Mouse (Mus musculus) lung, embryonic 15.5 days (tissue): ENCODE measurements around the gene Ntf5. TPM values are rescaled to one million over a fixed set of nuclear protein-coding genes. Genes with fewer than 3 reads are reported as not detected.
A peak's percentile ranks its signal among the peaks of the same experiment; 100 is the strongest.

ENCODE experiments used
- ATAC-seq: fragments of 200-750 bp; cut with Nextera tagmentation; 2 replicates; pipeline ENCODE4 v1.8.0; 2017; ENCODE audit warnings: moderate number of reproducible peaks, borderline replicate concordance; ENCODE audit not compliant: low FRiP score, low TSS enrichment; ENCODE audit errors: extremely low read depth
- H3K27ac ChIP-seq: fragments of 300-500 bp; sonication (generic); 2 replicates; pipeline ENCODE4 v1.5.1; 2015; ENCODE audit warnings: moderate library complexity, mild to moderate bottlenecking, inconsistent platforms
- H3K27me3 ChIP-seq: fragments of 300-500 bp; sonication (generic); 2 replicates; pipeline ENCODE4 v1.6.1; 2015; ENCODE audit warnings: inconsistent platforms
- H3K36me3 ChIP-seq: fragments of 300-500 bp; sonication (generic); 2 replicates; pipeline ENCODE4 v1.6.1; 2015; ENCODE audit warnings: inconsistent platforms
- H3K4me1 ChIP-seq: fragments of 300-500 bp; sonication (generic); 2 replicates; pipeline ENCODE4 v1.6.1; 2015; ENCODE audit warnings: inconsistent platforms
- H3K4me2 ChIP-seq: fragments of 300-500 bp; sonication (generic); 2 replicates; pipeline ENCODE4 v1.6.1; 2015; ENCODE audit warnings: inconsistent platforms, mild to moderate bottlenecking, moderate library complexity
- H3K4me3 ChIP-seq: fragments of 300-500 bp; sonication (generic); 2 replicates; pipeline ENCODE4 v1.5.1; 2015; ENCODE audit warnings: mild to moderate bottlenecking, inconsistent platforms
- H3K9ac ChIP-seq: fragments of 300-500 bp; sonication (generic); 2 replicates; pipeline ENCODE4 v1.6.1; 2015; ENCODE audit warnings: inconsistent platforms
- H3K9me3 ChIP-seq: fragments of 300-500 bp; sonication (generic); 2 replicates; pipeline ENCODE4 v1.6.1; 2016; ENCODE audit warnings: inconsistent platforms
- WGBS: fragments of 180-500 bp; shearing (Covaris S2); methylation state at CpG from one replicate; pipeline ENCODE4 v1.1.7; 2015; 5-methylcytosine and 5-hydroxymethylcytosine counted together
- polyA plus RNA-seq: library from polyadenylated mRNA; unstranded; fragments of >200 nt; fragmentation: Nextera tagmentation; extraction: Ambion mirVana; gene quantifications from 2 replicates; pipeline ENCODE4 v1.2.1, GENCODE M21; 2015

Gene Ntf5
- polyA plus RNA-seq, 1 experiment from 2014 or later = 3.5 TPM

DNA sequence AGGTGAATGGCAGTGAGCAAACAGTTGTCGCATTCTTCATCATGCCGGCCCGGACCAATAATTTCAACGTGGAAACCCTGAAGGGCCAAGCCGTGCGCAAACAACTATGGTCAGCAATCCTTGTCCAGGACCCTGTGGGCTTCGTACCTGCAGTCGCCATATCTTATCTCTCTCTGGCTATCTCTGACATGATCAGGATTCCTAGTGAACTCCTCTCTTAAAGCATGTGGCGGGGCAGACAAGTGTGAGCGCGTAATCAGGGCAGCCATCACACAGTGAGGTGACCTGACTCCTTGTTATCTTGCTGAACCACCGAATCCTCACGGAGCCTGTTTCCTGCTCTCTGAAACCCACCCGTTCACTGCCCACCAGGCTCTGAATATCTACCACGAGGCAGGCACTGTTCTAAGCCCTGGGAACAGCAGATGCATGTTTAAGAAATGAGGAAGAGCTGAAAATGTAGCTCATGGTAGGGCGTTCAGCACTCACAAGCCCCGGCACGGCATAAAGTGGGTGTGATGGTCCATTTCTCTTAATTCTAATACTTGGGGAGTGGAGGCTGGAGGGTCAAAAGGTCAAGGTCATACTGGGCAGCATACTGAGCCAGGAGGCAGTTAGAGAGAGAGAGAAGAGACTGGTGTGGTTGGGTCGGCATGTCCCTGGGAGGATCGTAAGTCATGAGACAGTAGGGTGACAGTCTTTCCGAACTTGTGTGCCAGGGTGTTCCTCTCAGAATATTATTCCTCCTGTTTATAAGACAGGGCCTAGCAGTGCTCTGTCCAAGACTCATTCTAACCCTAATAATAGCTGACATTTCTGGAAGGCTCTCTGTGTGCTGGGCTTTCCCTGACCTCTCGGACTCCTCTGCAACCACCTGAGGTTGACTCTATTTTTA is 30.3 kb downstream of the Ntf5 start:
- Histone ChIP-seq H3K9ac (no peak overlapping the region), H3K36me3 (peaks cover 64% of the 10 kb centered on the region), H3K4me3 (no peak overlapping the region), H3K4me1 (no peaks in the 10 kb centered on the region), H3K27ac (no peak overlapping the region), H3K27me3 (no peaks in the 10 kb centered on the region), H3K4me2 (no peak overlapping the region), H3K9me3 (no peaks in the 10 kb centered on the region)
- no peak for ATAC-seq
- WGBS = 64% methylated on average over 22 of the region's 22 CpGs

DNA sequence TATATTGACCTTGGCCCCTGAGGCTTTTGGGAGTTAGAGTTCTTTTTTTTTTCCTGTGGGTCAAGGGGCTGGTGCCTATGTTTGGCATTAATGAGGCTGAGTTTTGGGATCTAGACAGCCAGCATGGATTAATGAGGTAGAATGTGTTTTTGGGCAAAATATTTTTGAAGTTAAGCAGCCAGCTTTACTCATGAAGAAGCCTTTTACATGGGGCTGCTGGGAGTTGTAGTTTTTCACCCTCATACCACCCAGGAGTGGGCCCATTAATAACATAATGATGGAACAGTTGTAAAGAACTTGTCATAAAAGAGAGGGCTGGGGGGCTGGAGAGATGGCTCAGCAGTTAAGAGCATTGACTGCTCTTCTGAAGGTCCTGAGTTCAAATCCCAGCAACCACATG is 33.1 kb downstream of the Ntf5 start:
- no peaks in the 10 kb centered on the region for H3K4me1 ChIP-seq
- ATAC-seq = no peak
- peaks cover 51% of the 10 kb centered on the region for H3K36me3 ChIP-seq
- no peaks in the 10 kb centered on the region for H3K9me3 ChIP-seq
- no peaks in the 10 kb centered on the region for H3K27me3 ChIP-seq
- no peak overlapping the region for H3K9ac ChIP-seq
- H3K27ac ChIP-seq = no peak overlapping the region
- no peak overlapping the region for H3K4me2 ChIP-seq
- H3K4me3 ChIP-seq = no peak overlapping the region

DNA sequence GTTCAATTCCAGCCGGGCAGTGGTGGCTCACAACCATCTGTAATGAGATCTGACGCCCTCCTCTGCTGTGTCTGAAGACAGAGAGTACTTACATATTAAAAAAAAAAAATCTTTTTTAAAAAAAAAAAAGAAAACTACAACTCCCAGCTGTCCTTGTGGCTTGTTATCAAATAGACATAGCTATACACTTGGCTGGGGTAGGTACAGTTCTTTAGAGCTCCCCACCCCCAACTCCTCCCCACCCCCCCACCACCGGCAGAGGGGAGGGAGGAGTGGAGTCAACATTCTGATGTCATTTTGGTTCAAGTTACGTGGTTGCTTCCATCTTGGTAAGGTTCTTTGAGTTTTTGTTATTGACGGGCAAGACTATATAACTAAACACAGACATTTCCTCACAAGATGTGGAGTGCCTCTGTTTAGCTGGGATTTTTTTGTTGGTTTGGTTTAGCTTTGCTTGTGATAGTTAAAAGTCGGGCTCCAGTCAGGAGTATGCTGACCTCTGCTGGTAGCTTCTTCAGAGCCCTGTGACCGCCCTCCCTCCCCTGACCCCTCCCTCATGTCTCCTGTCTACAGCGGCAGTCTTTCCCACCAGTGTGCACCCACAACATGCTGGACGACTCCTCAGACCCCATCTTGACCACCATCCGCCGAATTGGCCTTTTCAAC is 34.0 kb downstream of the Ntf5 start:
- peak; percentile 34 for ATAC-seq
- WGBS = 36% methylated on average over 11 of the region's 11 CpGs
- Histone ChIP-seq H3K4me2 (no peak overlapping the region), H3K27me3 (no peaks in the 10 kb centered on the region), H3K9me3 (no peaks in the 10 kb centered on the region), H3K4me3 (no peak overlapping the region), H3K27ac (no peak overlapping the region), H3K36me3 (peaks cover 53% of the 10 kb centered on the region), H3K4me1 (no peaks in the 10 kb centered on the region), H3K9ac (no peak overlapping the region)

DNA sequence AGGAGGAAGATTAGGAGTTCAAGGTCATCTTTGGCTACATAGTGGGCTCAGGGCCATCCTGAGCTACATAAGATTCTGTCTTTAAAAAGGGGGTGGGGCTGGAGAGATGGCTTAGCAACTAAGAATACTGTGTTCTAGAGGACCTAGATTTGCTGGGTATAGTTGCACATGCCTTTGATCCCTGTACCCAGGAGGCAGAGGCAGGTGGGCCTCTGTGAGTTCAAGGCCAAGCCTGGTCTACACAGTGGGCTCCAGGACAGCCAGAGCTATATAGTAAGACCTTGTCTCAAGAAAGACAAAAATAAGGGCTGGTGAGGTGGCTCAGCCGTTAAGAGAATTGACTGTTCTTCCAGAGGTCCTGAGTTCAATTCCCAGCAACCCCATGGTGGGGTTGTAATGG is 36.5 kb downstream of the Ntf5 start:
- Histone ChIP-seq H3K9ac (no peak overlapping the region), H3K36me3 (peaks cover 56% of the 10 kb centered on the region), H3K27ac (no peak overlapping the region), H3K4me1 (no peaks in the 10 kb centered on the region), H3K4me3 (no peak overlapping the region), H3K4me2 (no peak overlapping the region), H3K9me3 (no peaks in the 10 kb centered on the region), H3K27me3 (no peaks in the 10 kb centered on the region)
- no peak for ATAC-seq
- WGBS = 81% methylated on average over 1 of the region's 1 CpGs

DNA sequence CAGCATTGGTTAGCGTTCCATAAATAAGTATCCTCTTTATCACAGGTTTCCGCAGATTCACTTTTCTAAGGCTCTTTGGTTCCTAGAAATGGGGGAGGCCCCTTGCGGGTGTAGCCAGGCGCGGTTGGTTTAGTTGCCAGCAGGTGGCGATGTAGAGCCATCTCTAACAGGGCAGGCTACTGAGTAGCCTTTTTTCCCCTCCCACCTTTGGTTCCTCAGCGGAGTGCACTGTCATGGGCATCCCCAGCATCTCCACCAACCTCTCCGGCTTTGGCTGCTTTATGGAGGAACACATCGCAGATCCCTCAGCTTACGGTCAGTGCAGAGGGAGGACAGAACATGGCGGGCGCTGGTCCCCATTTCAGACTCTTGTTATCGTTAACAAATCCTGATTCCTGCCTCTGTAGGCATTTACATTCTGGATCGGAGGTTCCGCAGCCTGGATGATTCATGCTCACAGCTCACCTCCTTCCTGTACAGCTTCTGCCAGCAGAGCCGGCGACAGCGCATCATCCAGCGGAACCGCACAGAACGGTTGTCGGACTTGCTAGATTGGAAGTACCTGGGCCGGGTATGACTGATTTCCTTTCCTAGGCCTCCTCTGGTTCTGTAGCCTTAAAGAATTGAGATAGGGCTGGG is 38.0 kb downstream of the Ntf5 start:
- ATAC-seq = peak; percentile 58; the same call in 1 of the 2 replicates
- no peak overlapping the region for H3K9ac ChIP-seq
- H3K9me3 ChIP-seq = no peaks in the 10 kb centered on the region
- H3K27me3 ChIP-seq = no peaks in the 10 kb centered on the region
- 54% methylated on average over 23 of the region's 23 CpGs for WGBS
- H3K27ac ChIP-seq = no peak overlapping the region
- H3K4me1 ChIP-seq = no peaks in the 10 kb centered on the region
- no peak overlapping the region for H3K4me2 ChIP-seq
- H3K36me3 ChIP-seq = peaks cover 57% of the 10 kb centered on the region
- no peak overlapping the region for H3K4me3 ChIP-seq

DNA sequence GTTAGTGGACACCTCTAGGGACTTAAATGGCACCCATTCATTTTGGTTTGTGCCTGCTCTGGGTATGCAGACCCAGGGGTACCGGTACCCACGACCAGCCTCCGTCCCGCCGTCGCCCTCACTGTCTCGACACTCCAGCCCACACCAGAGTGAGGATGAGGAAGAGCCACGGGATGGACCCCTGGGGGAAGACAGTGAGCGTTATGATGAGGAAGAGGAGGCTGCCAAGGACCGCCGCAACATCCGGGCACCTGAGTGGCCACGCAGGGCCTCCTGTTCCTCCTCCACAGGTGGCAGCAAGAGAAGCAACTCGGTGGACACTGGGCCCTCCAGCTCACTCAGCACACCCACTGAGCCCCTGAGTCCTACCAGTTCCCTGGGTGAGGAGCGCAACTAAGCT is 41.5 kb downstream of the Ntf5 start:
- WGBS = 87% methylated on average over 15 of the region's 15 CpGs
- no peaks in the 10 kb centered on the region for H3K27me3 ChIP-seq
- ATAC-seq = no peak
- no peak overlapping the region for H3K27ac ChIP-seq
- H3K4me3 ChIP-seq = no peak overlapping the region
- H3K4me1 ChIP-seq = peaks cover 17% of the 10 kb centered on the region
- H3K4me2 ChIP-seq = no peak overlapping the region
- peaks cover 56% of the 10 kb centered on the region for H3K36me3 ChIP-seq
- H3K9me3 ChIP-seq = no peaks in the 10 kb centered on the region
- no peak overlapping the region for H3K9ac ChIP-seq

DNA sequence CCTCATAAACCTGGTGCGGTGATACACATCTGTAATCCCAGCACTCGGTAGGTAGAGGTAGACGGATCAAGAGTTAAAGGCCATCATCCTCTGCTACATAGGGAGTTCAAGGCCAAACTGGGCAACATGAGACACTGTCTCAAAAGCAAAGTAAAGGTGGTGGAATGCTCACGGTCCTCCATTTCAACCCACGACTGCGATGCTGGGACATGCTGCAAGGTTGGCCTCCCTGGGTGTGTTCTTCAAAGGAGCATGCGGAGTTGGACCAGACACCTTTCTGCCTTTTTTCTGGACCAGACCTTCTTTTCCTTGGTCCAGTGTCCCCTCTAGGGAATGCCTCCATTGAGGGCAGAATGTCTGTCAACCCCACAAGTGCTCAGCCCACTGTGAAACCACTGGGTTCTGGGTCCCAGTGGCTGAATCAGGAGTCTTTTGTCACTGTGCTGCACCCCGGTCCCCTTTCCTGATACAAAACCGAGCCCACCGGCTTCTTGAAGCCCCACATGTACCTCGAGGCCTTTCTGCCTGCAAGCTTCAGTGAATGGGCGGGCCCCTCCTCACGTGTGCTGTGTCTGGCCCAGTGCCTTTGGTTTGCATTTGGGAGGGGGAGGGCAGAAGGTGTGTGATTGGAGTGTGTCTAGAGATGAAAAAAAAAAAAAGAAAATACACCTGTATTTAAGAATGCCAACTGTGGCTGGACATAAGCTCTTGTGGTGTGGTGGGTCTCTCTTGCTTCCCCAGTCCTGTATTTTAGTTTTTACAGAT is 42.6 kb downstream of the Ntf5 start:
- peaks cover 29% of the 10 kb centered on the region for H3K4me1 ChIP-seq
- H3K9me3 ChIP-seq = no peaks in the 10 kb centered on the region
- no peak for ATAC-seq
- H3K27me3 ChIP-seq = no peaks in the 10 kb centered on the region
- H3K9ac ChIP-seq = no peak overlapping the region
- H3K4me3 ChIP-seq = no peak overlapping the region
- H3K36me3 ChIP-seq = peaks cover 54% of the 10 kb centered on the region
- 69% methylated on average over 13 of the region's 13 CpGs for WGBS
- no peak overlapping the region for H3K4me2 ChIP-seq
- no peak overlapping the region for H3K27ac ChIP-seq

DNA sequence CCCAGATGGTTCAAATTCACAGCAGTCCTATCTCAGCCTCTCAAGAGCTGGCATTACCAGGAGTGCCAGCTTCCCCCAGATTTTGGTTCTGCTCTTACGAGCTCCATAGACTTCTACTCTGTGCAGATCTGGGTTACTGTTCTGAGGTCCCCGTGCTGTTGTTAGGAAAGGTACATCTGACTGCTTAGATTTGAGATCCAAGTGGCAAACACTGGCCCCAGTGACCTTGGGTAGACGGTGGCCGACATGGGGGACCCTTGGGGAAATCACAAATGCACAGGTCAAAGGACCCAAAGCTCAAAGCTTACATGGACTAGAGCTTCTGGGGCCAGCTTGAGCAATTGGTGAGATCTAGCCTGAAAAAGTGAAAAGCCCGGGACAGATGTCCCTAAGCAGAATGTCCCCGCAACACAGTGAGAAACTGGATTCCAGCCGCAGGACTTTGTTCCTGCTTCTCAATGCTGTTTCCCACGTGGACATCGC is 43.3 kb downstream of the Ntf5 start:
- peak overlapping the region; percentile 72 for H3K4me2 ChIP-seq
- H3K4me1 ChIP-seq = peaks cover 34% of the 10 kb centered on the region
- H3K4me3 ChIP-seq = no peak overlapping the region; the same call in 1 of the 2 replicates
- no peaks in the 10 kb centered on the region for H3K27me3 ChIP-seq
- 0 out of 2 replicates have a peak overlapping the region, but pooled peaks have one; percentile 47 for H3K27ac ChIP-seq
- peaks cover 55% of the 10 kb centered on the region for H3K36me3 ChIP-seq
- no peaks in the 10 kb centered on the region for H3K9me3 ChIP-seq
- 39% methylated on average over 9 of the region's 9 CpGs for WGBS
- no peak for ATAC-seq
- no peak overlapping the region for H3K9ac ChIP-seq

DNA sequence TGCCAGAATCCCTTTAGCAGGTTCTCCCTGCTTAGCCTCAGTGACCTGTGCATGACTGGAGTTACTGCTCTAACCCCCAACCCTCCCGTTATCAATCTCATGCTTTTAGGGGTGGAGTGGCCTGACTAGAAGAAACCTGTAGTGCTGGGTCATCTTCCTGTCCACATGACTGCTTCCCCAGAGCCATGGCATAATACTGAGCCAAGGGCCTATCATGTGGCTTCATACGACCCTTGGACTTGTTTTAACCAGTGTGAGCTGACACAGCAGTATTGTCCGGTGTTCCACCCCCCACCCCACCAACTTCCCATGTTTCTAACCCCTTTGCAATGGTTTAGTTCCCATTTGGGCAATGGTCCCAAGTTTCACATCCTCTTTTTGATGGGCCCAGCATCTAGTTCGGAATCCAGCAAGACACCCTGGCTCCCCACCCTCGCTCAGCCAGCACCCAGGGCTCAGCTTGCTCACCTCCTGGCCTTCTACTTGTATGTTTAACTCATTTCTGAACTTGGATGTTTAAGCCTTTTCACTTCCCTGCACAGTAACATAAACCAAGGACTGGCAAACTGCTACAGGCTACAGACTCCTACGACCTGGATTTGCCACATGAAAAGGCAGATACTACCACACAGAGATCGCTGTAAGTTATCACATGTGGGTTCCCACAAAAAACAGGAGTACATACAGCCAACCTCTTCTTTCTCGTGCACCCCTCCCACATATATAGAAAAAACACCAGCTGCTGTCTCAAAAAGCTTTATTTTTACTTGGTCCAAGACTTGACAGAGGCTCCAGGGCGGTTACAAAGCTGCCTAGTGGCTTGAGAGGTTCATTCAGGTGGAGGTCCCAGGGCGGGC is 43.9 kb downstream of the Ntf5 start:
- H3K9me3 ChIP-seq = no peaks in the 10 kb centered on the region
- H3K27ac ChIP-seq = peak overlapping the region; percentile 47; the same call in 1 of the 2 replicates
- 47% methylated on average over 10 of the region's 10 CpGs for WGBS
- ATAC-seq = no peak
- H3K4me2 ChIP-seq = peak overlapping the region; percentile 72
- H3K27me3 ChIP-seq = no peaks in the 10 kb centered on the region
- peaks cover 36% of the 10 kb centered on the region for H3K4me1 ChIP-seq
- H3K36me3 ChIP-seq = peaks cover 55% of the 10 kb centered on the region
- peak overlapping the region; percentile 85 for H3K9ac ChIP-seq
- H3K4me3 ChIP-seq = peak overlapping the region; percentile 76

DNA sequence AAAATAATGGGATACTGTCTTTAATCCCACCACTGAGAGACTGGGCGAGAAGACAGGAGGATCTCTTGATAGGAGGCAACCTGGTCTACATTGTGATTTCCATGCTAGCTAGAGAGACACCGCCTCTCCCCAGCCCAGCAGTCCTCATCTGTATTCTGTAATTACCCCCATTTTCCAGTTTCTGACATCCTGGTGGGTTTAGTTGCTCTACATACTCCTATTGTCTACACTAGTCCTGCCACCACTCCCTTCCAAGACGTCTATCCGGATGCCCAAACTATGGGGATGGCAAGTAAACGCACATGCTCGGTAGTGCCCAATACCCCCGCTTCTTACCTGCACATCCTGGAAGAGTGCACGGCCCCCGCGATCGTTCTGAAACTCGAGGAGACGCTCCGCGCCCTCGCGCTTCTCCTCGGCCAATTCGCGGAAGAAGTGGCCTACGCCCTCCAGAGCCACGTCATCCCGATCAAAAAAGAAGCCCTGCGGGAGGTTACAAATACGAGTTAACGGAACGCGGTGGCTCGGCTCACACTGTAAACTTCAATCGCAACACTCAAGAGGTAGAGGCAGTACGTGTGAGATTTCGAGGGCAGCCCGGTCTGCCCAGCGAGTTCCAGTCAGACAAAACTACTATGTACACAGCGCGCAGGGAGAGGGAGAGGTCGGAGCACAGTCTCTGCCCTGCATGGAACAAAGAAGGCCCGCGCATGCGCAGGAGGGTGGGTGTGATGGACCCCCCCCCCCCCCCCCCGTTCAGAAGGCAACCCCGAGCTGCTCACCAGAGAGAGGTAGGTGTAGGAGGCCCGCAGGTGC is 45.5 kb downstream of the Ntf5 start:
- H3K36me3 ChIP-seq = peaks cover 58% of the 10 kb centered on the region
- peaks cover 36% of the 10 kb centered on the region for H3K4me1 ChIP-seq
- H3K27me3 ChIP-seq = no peaks in the 10 kb centered on the region
- peak; percentile 64 for ATAC-seq
- peak overlapping the region; percentile 83 for H3K27ac ChIP-seq
- H3K9me3 ChIP-seq = no peaks in the 10 kb centered on the region
- under 1% methylated on average over 43 of the region's 43 CpGs for WGBS
- H3K4me2 ChIP-seq = peak overlapping the region; percentile 72
- peak overlapping the region; percentile 85 for H3K9ac ChIP-seq
- H3K4me3 ChIP-seq = peak overlapping the region; percentile 76
